Mouse (Mus musculus) liver, adult 2 months (tissue): Measurements from ENCODE around the gene Ube4b. TPM values are rescaled to one million over a fixed set of nuclear protein-coding genes. Genes with fewer than 3 reads are reported as not detected.

Source experiments
- DNase-seq: peaks from one replicate; pipeline ENCODE4 v3.0.0-alpha.2; 2011; ENCODE audit warnings: low read depth, low spot score; ENCODE audit errors: extremely low read depth
- H3K27ac ChIP-seq: fragments of 200-500 bp; replicated peaks from 2 replicates; pipeline ENCODE4 v1.5.1; 2012; ENCODE audit warnings: low read depth, mild to moderate bottlenecking, control low read depth, inconsistent platforms, low read length; ENCODE audit not compliant: insufficient read depth
- H3K27me3 ChIP-seq: fragments of 200-500 bp; 2 replicates; pipeline ENCODE4 v1.6.1; 2012; ENCODE audit warnings: mild to moderate bottlenecking, moderate library complexity, low read length, inconsistent platforms; ENCODE audit not compliant: control insufficient read depth, insufficient read depth
- H3K36me3 ChIP-seq: fragments of 200-500 bp; 2 replicates; pipeline ENCODE4 v1.6.1; 2012; ENCODE audit warnings: low read length, inconsistent platforms; ENCODE audit not compliant: control insufficient read depth, insufficient read depth
- H3K4me1 ChIP-seq: fragments of 200-500 bp; 2 replicates; pipeline ENCODE4 v1.6.1; 2011; ENCODE audit warnings: low read length; ENCODE audit not compliant: control insufficient read depth, insufficient read depth
- H3K4me3 ChIP-seq: fragments of 200-500 bp; 2 replicates; pipeline ENCODE4 v1.5.1; 2011; ENCODE audit warnings: low read depth, mild to moderate bottlenecking, control low read depth, low read length, moderate library complexity; ENCODE audit not compliant: insufficient read depth
- H3K79me2 ChIP-seq: fragments of 200-500 bp; 2 replicates; pipeline ENCODE4 v1.6.1; 2012; ENCODE audit warnings: inconsistent platforms, mild to moderate bottlenecking, low read length, moderate library complexity; ENCODE audit not compliant: control insufficient read depth, insufficient read depth
- H3K9ac ChIP-seq: fragments of 200-500 bp; 2 replicates; pipeline ENCODE4 v1.6.1; 2012; ENCODE audit warnings: low read depth, mild to moderate bottlenecking, control low read depth, inconsistent platforms, low read length
- CTCF ChIP-seq: fragments of 200-500 bp; IDR thresholded peaks from 2 replicates; pipeline ENCODE4 v1.5.1; 2011; ENCODE audit warnings: low read depth, low read length, control low read depth
- POLR2A ChIP-seq: fragments of 200-500 bp; IDR thresholded peaks from 2 replicates; pipeline ENCODE4 v1.6.1; 2011; ENCODE audit warnings: low read length, control low read depth; ENCODE audit not compliant: insufficient read depth; ENCODE audit errors: extremely low read depth
- WGBS: fragments of 180-500 bp; shearing (Covaris S2); methylation state at CpG from one replicate; pipeline ENCODE4 v1.1.7; 2018; 5-methylcytosine and 5-hydroxymethylcytosine counted together
- polyA plus RNA-seq: library from polyadenylated mRNA; depleted of rRNA; stranded (reverse); fragments of >200 nt; gene quantifications from 2 replicates; pipeline ENCODE4 v1.2.3, GENCODE M21; 2012
- total RNA-seq: library from RNA; depleted of rRNA; stranded (reverse); fragments of >200 nt; gene quantifications from 2 replicates; pipeline ENCODE4 v1.2.3, GENCODE M21; 2014

Gene Ube4b
- total and polyA plus RNA-seq, 2 experiments = 23.3 to 30.0 TPM

GRCm38 (mm10) chr4:149304466-149304865 is 122.1 kb downstream of the Ube4b start:
- Histone ChIP-seq H3K27ac (peak overlapping the region; percentile 38), H3K27me3 (no peaks in the 10 kb centered on the region), H3K4me3 (no peak overlapping the region; the same call in 1 of the 2 replicates), H3K36me3 (no peaks in the 10 kb centered on the region), H3K4me1 (peaks cover 30% of the 10 kb centered on the region), H3K79me2 (peaks cover 29% of the 10 kb centered on the region), H3K9ac (no peak overlapping the region)
- WGBS = 12% methylated on average over 1 of the region's 1 CpGs
- TF ChIP-seq CTCF (no peak), POLR2A (no peak)
- DNase-seq = peak; percentile 90

DNA sequence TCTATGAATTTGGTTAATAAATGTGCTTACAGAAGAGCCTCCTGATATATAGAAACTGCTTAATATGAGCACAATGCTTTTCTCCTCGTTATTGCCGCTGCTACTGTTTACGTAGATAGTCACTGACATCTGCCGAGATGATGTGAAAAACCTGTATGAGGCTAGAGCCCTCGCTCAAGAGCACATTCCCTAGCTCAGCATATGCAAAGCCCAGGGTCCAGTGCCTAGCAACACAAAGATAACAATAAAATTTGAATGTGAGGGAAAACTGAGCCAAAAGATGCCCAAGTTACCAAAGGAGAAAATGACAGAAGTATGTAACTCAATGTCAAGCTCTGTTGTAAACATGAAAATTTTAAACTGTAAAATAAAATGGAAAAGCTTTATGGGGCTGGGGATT is 123.0 kb downstream of the Ube4b start:
- Histone ChIP-seq H3K27me3 (no peaks in the 10 kb centered on the region), H3K36me3 (no peaks in the 10 kb centered on the region), H3K4me3 (no peak overlapping the region), H3K79me2 (peaks cover 34% of the 10 kb centered on the region), H3K9ac (no peak overlapping the region), H3K27ac (no peak overlapping the region), H3K4me1 (peaks cover 30% of the 10 kb centered on the region)
- no peak for DNase-seq
- TF ChIP-seq POLR2A = no peak
- no peak for TF ChIP-seq CTCF
- WGBS = 53% methylated on average over 5 of the region's 5 CpGs

DNA sequence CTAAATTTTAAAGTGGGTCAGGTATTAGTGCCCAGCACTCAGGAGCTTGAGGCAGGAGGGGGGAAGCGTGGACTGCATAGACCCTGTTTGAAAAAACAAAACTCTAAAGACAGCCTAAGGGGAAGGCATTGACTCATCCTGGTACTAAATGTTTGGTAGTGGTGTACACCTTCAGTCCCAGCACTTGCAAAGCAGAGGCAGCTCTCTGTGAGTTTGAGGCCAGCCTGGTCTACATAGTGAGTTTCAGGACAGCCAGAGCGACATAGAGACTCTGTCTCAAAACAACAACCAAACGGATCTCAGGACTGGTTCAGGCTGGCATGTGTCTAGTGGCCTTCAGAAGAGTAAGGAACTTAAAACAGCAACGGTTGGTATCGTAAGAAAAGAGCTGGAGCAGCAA is 123.8 kb downstream of the Ube4b start:
- Histone ChIP-seq H3K79me2 (peaks cover 36% of the 10 kb centered on the region), H3K4me3 (no peak overlapping the region), H3K36me3 (no peaks in the 10 kb centered on the region), H3K27me3 (no peaks in the 10 kb centered on the region), H3K27ac (peak overlapping the region; percentile 17), H3K4me1 (peaks cover 26% of the 10 kb centered on the region), H3K9ac (no peak overlapping the region)
- WGBS = 64% methylated on average over 5 of the region's 5 CpGs
- no peak for DNase-seq
- TF ChIP-seq CTCF = no peak
- no peak for TF ChIP-seq POLR2A

GRCm38 (mm10) chr4:149302136-149302535 is 124.4 kb downstream of the Ube4b start:
- WGBS = 12% methylated on average over 3 of the region's 3 CpGs
- Histone ChIP-seq H3K36me3 (no peaks in the 10 kb centered on the region), H3K79me2 (peaks cover 41% of the 10 kb centered on the region), H3K27me3 (no peaks in the 10 kb centered on the region), H3K9ac (no peak overlapping the region), H3K4me3 (no peak overlapping the region), H3K27ac (peak overlapping the region; percentile 21; the same call in 1 of the 2 replicates), H3K4me1 (peaks cover 26% of the 10 kb centered on the region)
- peak; percentile 65 for DNase-seq
- TF ChIP-seq POLR2A = no peak
- no peak for TF ChIP-seq CTCF

DNA sequence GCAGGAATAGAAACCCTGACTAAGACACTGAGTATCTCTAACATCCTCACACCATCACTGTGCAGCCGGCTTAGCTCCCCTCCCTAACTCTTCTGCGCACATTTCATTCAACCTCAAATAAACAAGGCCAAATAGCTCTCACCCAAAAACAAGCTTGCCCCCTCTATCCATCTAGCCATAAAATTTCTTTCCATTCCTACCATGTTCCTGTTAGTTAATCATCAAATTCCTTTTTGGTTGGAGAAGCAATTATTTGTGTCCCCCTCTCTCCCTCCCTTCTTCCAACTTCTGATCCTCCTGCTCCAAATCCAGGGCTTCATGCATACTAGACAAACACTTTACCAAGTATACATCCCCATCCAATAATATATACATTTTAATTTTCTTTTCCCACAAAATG is 130.0 kb downstream of the Ube4b start:
- peaks cover 7% of the 10 kb centered on the region for H3K4me1 ChIP-seq
- no peak for DNase-seq
- H3K27ac ChIP-seq = no peak overlapping the region
- no peak overlapping the region for H3K4me3 ChIP-seq
- TF ChIP-seq POLR2A = no peak
- TF ChIP-seq CTCF = no peak
- 87% methylated on average over 2 of the region's 2 CpGs for WGBS
- peaks cover 1% of the 10 kb centered on the region; the same call in 1 of the 2 replicates for H3K36me3 ChIP-seq
- H3K79me2 ChIP-seq = peaks cover 47% of the 10 kb centered on the region
- H3K9ac ChIP-seq = no peak overlapping the region
- H3K27me3 ChIP-seq = no peaks in the 10 kb centered on the region

GRCm38 (mm10) chr4:149292984-149293383 is 133.6 kb downstream of the Ube4b start:
- Histone ChIP-seq H3K4me3 (no peak overlapping the region), H3K36me3 (peaks cover 12% of the 10 kb centered on the region), H3K27me3 (no peaks in the 10 kb centered on the region), H3K4me1 (peaks cover 5% of the 10 kb centered on the region), H3K27ac (no peak overlapping the region), H3K9ac (no peak overlapping the region), H3K79me2 (peaks cover 45% of the 10 kb centered on the region; the same call in 1 of the 2 replicates)
- 47% methylated on average over 5 of the region's 5 CpGs for WGBS
- no peak for DNase-seq
- TF ChIP-seq CTCF (no peak), POLR2A (no peak)
